Mouse (Mus musculus) CH12.LX (cell line): ENCODE measurements at regions not wholly inside any gene's neighbourhood (a gene's known extent, or its start where the extent isn't known, plus 50 kb on each side); places are given as distances from the start of the nearest gene placed in this dataset.

ENCODE experiments used
- DNase-seq: peaks from one replicate; pipeline ENCODE4 v3.0.0-alpha.2; 2013; ENCODE audit errors: extremely low read depth
- H3K27ac ChIP-seq: 2 replicates; pipeline ENCODE4 v1.5.1; 2012; ENCODE audit warnings: low read depth, mild to moderate bottlenecking, control low read depth, moderate library complexity; ENCODE audit not compliant: insufficient read depth
- H3K27me3 ChIP-seq: replicated peaks from 2 replicates; pipeline ENCODE3; 2012; ENCODE audit warnings: inconsistent platforms
- H3K36me3 ChIP-seq, 2 experiments: replicated peaks in 1 of 2; 2 replicates each; pipeline versions ENCODE3 to v1.6.1; 2012; ENCODE audit warnings: inconsistent platforms in 1 of 2, low read length in 1 of 2, mild to moderate bottlenecking in 1 of 2, mixed read lengths in 1 of 2, moderate library complexity in 1 of 2; ENCODE audit not compliant: control insufficient read depth in 1 of 2, insufficient read depth in 1 of 2
- H3K4me1 ChIP-seq, 2 experiments: 2 replicates each; pipeline ENCODE4 v1.6.1; 2012; ENCODE audit warnings: inconsistent platforms in 1 of 2, moderate library complexity in 1 of 2; ENCODE audit not compliant: insufficient read depth in 2 of 2, control insufficient read depth in 1 of 2
- H3K4me2 ChIP-seq: 2 replicates; pipeline ENCODE4 v1.6.1; 2012; ENCODE audit warnings: low read depth, mild to moderate bottlenecking, control low read depth; ENCODE audit not compliant: poor library complexity, insufficient read depth, severe bottlenecking
- H3K4me3 ChIP-seq, 3 experiments: fragments of 150-350 bp in 1 of 3; sonication (generic) in 1 of 3; replicated peaks in 1 of 3; 2 replicates each; pipeline versions ENCODE3 to v1.5.1; 2011 to 2012; ENCODE audit warnings: low read depth in 2 of 3, low read length in 2 of 3, mild to moderate bottlenecking in 2 of 3, moderate library complexity in 2 of 3, control low read depth in 1 of 3, improper control_type of control experiment in 1 of 3, inconsistent platforms in 1 of 3, mixed read lengths in 1 of 3; ENCODE audit not compliant: poor library complexity in 1 of 3
- H3K79me2 ChIP-seq: replicated peaks from 2 replicates; pipeline ENCODE4 v1.6.1; 2012; ENCODE audit warnings: mild to moderate bottlenecking, moderate library complexity; ENCODE audit not compliant: control insufficient read depth, poor library complexity, insufficient read depth, severe bottlenecking; ENCODE audit errors: extremely low read depth
- H3K9ac ChIP-seq: 2 replicates; pipeline ENCODE4 v1.6.1; 2012; ENCODE audit warnings: low read depth, mild to moderate bottlenecking, control low read depth, moderate library complexity; ENCODE audit not compliant: insufficient read depth
- H3K9me3 ChIP-seq: replicated peaks from 2 replicates; pipeline ENCODE3; 2012; ENCODE audit warnings: low read length, inconsistent platforms, mixed read lengths
- BHLHE40 ChIP-seq: IDR thresholded peaks from 2 replicates; pipeline ENCODE4 v1.6.1; 2011; ENCODE audit warnings: mild to moderate bottlenecking, low read depth, low read length, improper control_type of control experiment
- CHD1 ChIP-seq: IDR thresholded peaks from 2 replicates; pipeline ENCODE4 v1.6.1; 2012; ENCODE audit warnings: low read depth, low read length, improper control_type of control experiment, inconsistent platforms
- CTCF ChIP-seq, 2 experiments: IDR thresholded peaks in 1 of 2; conservative IDR thresholded peaks in 1 of 2; 2 replicates each; pipeline ENCODE4 v1.5.1; 2011 to 2012; ENCODE audit warnings: low read depth in 2 of 2, low read length in 2 of 2, improper control_type of control experiment in 1 of 2, inconsistent platforms in 1 of 2, mild to moderate bottlenecking in 1 of 2, moderate library complexity in 1 of 2
- EP300 ChIP-seq: IDR thresholded peaks from 2 replicates; pipeline ENCODE4 v1.6.1; 2011; ENCODE audit warnings: low read length, improper control_type of control experiment
- GABPA ChIP-seq: IDR thresholded peaks from 2 replicates; pipeline ENCODE4 v1.6.1; 2012; ENCODE audit warnings: low read depth, low read length, improper control_type of control experiment, inconsistent platforms; ENCODE audit not compliant: insufficient replicate concordance
- IRF4 ChIP-seq: IDR thresholded peaks from 2 replicates; pipeline ENCODE4 v1.6.1; 2014; ENCODE audit warnings: low read depth, mild to moderate bottlenecking, inconsistent platforms, low read length, improper control_type of control experiment
- JUN ChIP-seq: IDR thresholded peaks from 2 replicates; pipeline ENCODE4 v1.6.1; 2011; ENCODE audit warnings: low read depth, mild to moderate bottlenecking, low read length, improper control_type of control experiment, moderate library complexity; ENCODE audit not compliant: insufficient read depth
- MAFK ChIP-seq: IDR thresholded peaks from 2 replicates; pipeline ENCODE4 v1.6.1; 2011; ENCODE audit warnings: low read length, improper control_type of control experiment; ENCODE audit not compliant: insufficient replicate concordance
- MAX ChIP-seq: IDR thresholded peaks from 2 replicates; pipeline ENCODE4 v1.6.1; 2011; ENCODE audit warnings: low read length, improper control_type of control experiment
- MEF2A ChIP-seq: IDR thresholded peaks from 2 replicates; pipeline ENCODE4 v1.6.1; 2014; ENCODE audit warnings: low read depth, mild to moderate bottlenecking, inconsistent platforms, low read length, improper control_type of control experiment, borderline replicate concordance
- MXI1 ChIP-seq: IDR thresholded peaks from 2 replicates; pipeline ENCODE4 v1.6.1; 2011; ENCODE audit warnings: mild to moderate bottlenecking, low read depth, low read length, improper control_type of control experiment
- NELFE ChIP-seq: IDR thresholded peaks from 2 replicates; pipeline ENCODE4 v1.6.1; 2011; ENCODE audit warnings: low read depth, low read length, improper control_type of control experiment
- NRF1 ChIP-seq: IDR thresholded peaks from 2 replicates; pipeline ENCODE4 v1.6.1; 2014; ENCODE audit warnings: low read depth, mild to moderate bottlenecking, inconsistent platforms, low read length, improper control_type of control experiment, moderate library complexity
- PAX5 ChIP-seq: IDR thresholded peaks from 2 replicates; pipeline ENCODE4 v1.6.1; 2012; ENCODE audit warnings: low read length, inconsistent platforms, mixed read lengths
- POLR2A ChIP-seq: IDR thresholded peaks from 2 replicates; pipeline ENCODE4 v1.6.1; 2011; ENCODE audit warnings: low read depth, mild to moderate bottlenecking, improper control_type of control experiment, low read length
- RCOR1 ChIP-seq: conservative IDR thresholded peaks from 2 replicates; pipeline ENCODE4 v1.6.1; 2012; ENCODE audit warnings: low read depth, mild to moderate bottlenecking, inconsistent platforms, low read length, improper control_type of control experiment
- SIN3A ChIP-seq: IDR thresholded peaks from 2 replicates; pipeline ENCODE4 v1.6.1; 2012; ENCODE audit warnings: low read length, improper control_type of control experiment, inconsistent platforms
- SMC3 ChIP-seq: IDR thresholded peaks from 2 replicates; pipeline ENCODE4 v1.6.1; 2011; ENCODE audit warnings: low read depth, low read length, improper control_type of control experiment
- TBP ChIP-seq: conservative IDR thresholded peaks from 2 replicates; pipeline ENCODE4 v1.6.1; 2011; ENCODE audit warnings: low read depth, low read length, improper control_type of control experiment
- TCF12 ChIP-seq: IDR thresholded peaks from 2 replicates; pipeline ENCODE4 v1.6.1; 2014; ENCODE audit warnings: low read depth, mild to moderate bottlenecking, inconsistent platforms, low read length, improper control_type of control experiment
- UBTF ChIP-seq: IDR thresholded peaks from 2 replicates; pipeline ENCODE4 v1.6.1; 2012; ENCODE audit warnings: low read depth, mild to moderate bottlenecking, inconsistent platforms, low read length, improper control_type of control experiment, moderate library complexity
- ZNF384 ChIP-seq: IDR thresholded peaks from 2 replicates; pipeline ENCODE4 v1.6.1; 2012; ENCODE audit warnings: low read depth, low read length, improper control_type of control experiment, inconsistent platforms
- dilution Hi-C: fragments of 300-500 bp; cut with MboI; formaldehyde crosslinking; loops from 2 replicates; pipeline ENCODE4 v1.14.3; 2020; ENCODE audit warnings: low sequenced_read_pairs; ENCODE audit not compliant: extremely low pct_unique_long_range_greater_than_20kb, extremely low pct_ligation_motif_present
- in situ Hi-C: fragments of 300-500 bp; cut with MboI; formaldehyde crosslinking; loops from 3 replicates; pipeline ENCODE4 v1.14.3; 2019; ENCODE audit warnings: low sequenced_read_pairs, low pct_ligation_motif_present, low pct_unique_long_range_greater_than_20kb, mixed read lengths

GRCm38 (mm10) chr6:67160564-67160963 lies 77.4 kb upstream of the Serbp1 start:
- dilution Hi-C loops (no loop called here), in situ Hi-C loops (loop anchor here (25.0 kb wide), 1 partner anchor 323 kb away; no protein-coding TSS in a partner anchor)
- H3K27me3 ChIP-seq: no peaks in the 10 kb centered on the region
- no peak overlapping the region for H3K4me2 ChIP-seq
- H3K79me2 ChIP-seq: no peaks in the 10 kb centered on the region
- no peak overlapping the region for H3K4me3 ChIP-seq
- no peak overlapping the region for H3K9ac ChIP-seq
- TF ChIP-seq MXI1 (no peak), POLR2A (no peak), PAX5 (no peak), TCF12 (no peak), GABPA (no peak), ZNF384 (no peak), CHD1 (no peak), MAX (no peak), TBP (no peak), CTCF (conservative IDR thresholded peaks at IDR 0.05 in 1 of 2, IDR thresholded peaks at IDR 0.05 in 1 of 2; ENCODE audit: low read depth in 2 of 2, low read length in 2 of 2) (no peak), MAFK (no peak), SMC3 (no peak), NELFE (no peak), MEF2A (no peak), NRF1 (no peak), SIN3A (no peak), BHLHE40 (no peak), EP300 (no peak), RCOR1 (no peak), UBTF (no peak)
- H3K9me3 ChIP-seq: no peaks in the 10 kb centered on the region
- peaks cover 4 to 32% of the 10 kb centered on the region in 2 experiments; a peak in 3 of 4 replicates for H3K4me1 ChIP-seq
- H3K36me3 ChIP-seq: no peaks in the 10 kb centered on the region
- no peak overlapping the region for H3K27ac ChIP-seq
- DNase-seq: no peak

- dilution Hi-C loops: no loop called here
- H3K4me1 ChIP-seq: peaks cover 4 to 27% of the 10 kb centered on the region in 2 experiments; a peak in 3 of 4 replicates
These were observed 78.1 kb upstream of the Serbp1 start for GRCm38 (mm10) chr6:67159726-67160523.

More at GRCm38 (mm10) chr6:67159726-67160523, 78.1 kb upstream of the Serbp1 start:
- no peaks in the 10 kb centered on the region for H3K27me3 ChIP-seq
- no peaks in the 10 kb centered on the region for H3K79me2 ChIP-seq
- in situ Hi-C loops: loop anchor here (5.0 to 25.0 kb wide), 2 partner anchors 193 to 323 kb away; no protein-coding TSS in a partner anchor
- H3K27ac ChIP-seq: no peak overlapping the region
- TF ChIP-seq NELFE: no peak
- no peak for TF ChIP-seq JUN
- TF ChIP-seq IRF4: no peak
- TF ChIP-seq ZNF384: no peak
- TF ChIP-seq, all 38 proteins: peak for 0
- no peak overlapping the region for H3K4me3 ChIP-seq
- no peak overlapping the region for H3K9ac ChIP-seq
- H3K36me3 ChIP-seq: no peaks in the 10 kb centered on the region
- H3K9me3 ChIP-seq: no peaks in the 10 kb centered on the region
- no peak for DNase-seq
- no peak overlapping the region for H3K4me2 ChIP-seq
